Comparison of ENCODE assay signal across 25 mouse cellular contexts in genomic region chr11:68425492-68426315, GRCm38 (mm10). TPM values are rescaled to one million over a fixed set of nuclear protein-coding genes. Genes with fewer than 3 reads are reported as not detected.
A peak's percentile ranks its signal among the peaks of the same experiment; 100 is the strongest.
DNase-seq lines count a peak whose midpoint lies in the region; ATAC-seq lines count a peak whose summit lies in the region.
"Had no signal": no experiment of that assay in that cellular context is flagged by ENCODE, and none has a peak within 500 bp of the region (broad histone marks: within the 10 kb centered on the region; RNA-seq: fewer than 3 reads in every experiment).

No protein-coding gene starts in this region.

- no peak overlapping the region for H3K9ac ChIP-seq in midbrain, embryonic 11.5 days (ENCODE audit: low read length)
- no peak overlapping the region for H3K9ac ChIP-seq in midbrain, embryonic 16.5 days (ENCODE audit: low read depth, low read length)
- no peak overlapping the region for H3K9ac ChIP-seq in neural tube, embryonic 15.5 days (replicated peaks)
- H3K9ac ChIP-seq: embryonic facial prominence, embryonic 15.5 days; hindbrain, embryonic 15.5 days; liver, embryonic 13.5 days; neural tube, embryonic 12.5 days had no signal

- H3K36me3 ChIP-seq in midbrain, embryonic 11.5 days (ENCODE audit: control insufficient read depth, insufficient read depth, low read length) = no peaks in the 10 kb centered on the region
- no peaks in the 10 kb centered on the region for H3K36me3 ChIP-seq in midbrain, embryonic 16.5 days (ENCODE audit: control insufficient read depth, insufficient read depth, low read length)
- H3K36me3 ChIP-seq in embryonic facial prominence, embryonic 10.5 days (replicated peaks) = no peaks in the 10 kb centered on the region
- H3K36me3 ChIP-seq in neural tube, embryonic 15.5 days = no peaks in the 10 kb centered on the region
- no peaks in the 10 kb centered on the region for H3K36me3 ChIP-seq in heart, embryonic 10.5 days
- H3K36me3 ChIP-seq: embryonic facial prominence, embryonic 15.5 days; hindbrain, embryonic 15.5 days; liver, embryonic 13.5 days; neural tube, embryonic 12.5 days had no signal

- 0 out of 2 replicates have a peak, but pooled peaks have one; percentile 65 for ATAC-seq in midbrain, embryonic 11.5 days (ENCODE audit: low FRiP score)
- no peak for ATAC-seq in midbrain, embryonic 16.5 days
- ATAC-seq in neural tube, embryonic 15.5 days (ENCODE audit: low FRiP score) = no peak
- ATAC-seq: activated CD4-positive, CD25-positive, alpha-beta regulatory T cell, adult 4 months; forebrain, embryonic 14.5 days; intestine, postnatal 0 days had no signal

- H3K9me3 ChIP-seq in midbrain, embryonic 11.5 days (ENCODE audit: control insufficient read depth, low read length) = no peaks in the 10 kb centered on the region
- H3K9me3 ChIP-seq in midbrain, embryonic 16.5 days (replicated peaks; ENCODE audit: control insufficient read depth, low read length, poor library complexity, severe bottlenecking) = no peaks in the 10 kb centered on the region
- no peaks in the 10 kb centered on the region for H3K9me3 ChIP-seq in embryonic facial prominence, embryonic 10.5 days
- no peaks in the 10 kb centered on the region for H3K9me3 ChIP-seq in neural tube, embryonic 15.5 days (replicated peaks)
- H3K9me3 ChIP-seq in heart, embryonic 10.5 days = no peaks in the 10 kb centered on the region
- H3K9me3 ChIP-seq: embryonic facial prominence, embryonic 15.5 days; hindbrain, embryonic 15.5 days; liver, embryonic 13.5 days; neural tube, embryonic 12.5 days had no signal

- H3K4me2 ChIP-seq in midbrain, embryonic 11.5 days = no peak overlapping the region
- no peak overlapping the region for H3K4me2 ChIP-seq in midbrain, embryonic 16.5 days (ENCODE audit: low read length)
- no peak overlapping the region for H3K4me2 ChIP-seq in neural tube, embryonic 15.5 days
- H3K4me2 ChIP-seq: embryonic facial prominence, embryonic 15.5 days; heart, embryonic 11.5 days; hindbrain, embryonic 15.5 days; liver, embryonic 13.5 days; neural tube, embryonic 12.5 days had no signal

- DNase-seq in midbrain, embryonic 11.5 days (ENCODE audit: low spot score, missing footprints) = no peak
- peak; percentile 45 for DNase-seq in embryonic facial prominence, embryonic 10.5 days (ENCODE audit: low spot score)
- peak; percentile 73 for DNase-seq in hindlimb bud, embryonic 11.5 days (ENCODE audit: extremely low spot score, low read depth, low spot score)
- DNase-seq in heart, embryonic 10.5 days (ENCODE audit: low spot score) = no peak
- no peak for DNase-seq in adipocyte (ENCODE audit: low spot score)
- no peak for DNase-seq in lung, postnatal 10 days
- DNase-seq: adrenal gland, postnatal 14 days; B cell, adult 2 months; cerebellum, adult 8-10 months; kidney, postnatal 25 days; liver, embryonic 13.5 days; lung, adult 2 months; right cerebral cortex, postnatal 14 days; thymus, postnatal 14 days had no signal

- peaks cover 8% of the 10 kb centered on the region; the same call in 1 of the 2 replicates for H3K4me1 ChIP-seq in midbrain, embryonic 11.5 days (ENCODE audit: control insufficient read depth, insufficient read depth, low read length)
- H3K4me1 ChIP-seq in midbrain, embryonic 16.5 days (ENCODE audit: control insufficient read depth, insufficient read depth, low read length) = no peaks in the 10 kb centered on the region
- H3K4me1 ChIP-seq in embryonic facial prominence, embryonic 10.5 days = peaks cover 20% of the 10 kb centered on the region
- H3K4me1 ChIP-seq in neural tube, embryonic 15.5 days = no peaks in the 10 kb centered on the region
- H3K4me1 ChIP-seq in heart, embryonic 10.5 days = no peaks in the 10 kb centered on the region
- H3K4me1 ChIP-seq: liver, embryonic 13.5 days; megakaryocyte, embryonic 14.5 days had no signal

- 32% methylated on average over 8 of the region's 8 CpGs for WGBS in midbrain, embryonic 11.5 days
- 24% methylated on average over 8 of the region's 8 CpGs for WGBS in midbrain, embryonic 16.5 days
- WGBS in embryonic facial prominence, embryonic 10.5 days = 27% methylated on average over 8 of the region's 8 CpGs
- 21% methylated on average over 8 of the region's 8 CpGs for WGBS in neural tube, embryonic 15.5 days
- 71% methylated on average over 8 of the region's 8 CpGs for WGBS in heart, embryonic 10.5 days

- no peak overlapping the region for H3K27ac ChIP-seq in midbrain, embryonic 11.5 days (ENCODE audit: low read depth, low read length)
- no peak overlapping the region for H3K27ac ChIP-seq in midbrain, embryonic 16.5 days (ENCODE audit: low read length)
- no peak overlapping the region for H3K27ac ChIP-seq in embryonic facial prominence, embryonic 10.5 days (replicated peaks)
- H3K27ac ChIP-seq in neural tube, embryonic 15.5 days (replicated peaks) = 0 out of 2 replicates have a peak overlapping the region, but pooled peaks have one; percentile 58
- H3K27ac ChIP-seq in heart, embryonic 10.5 days = no peak overlapping the region
- H3K27ac ChIP-seq: embryonic facial prominence, embryonic 15.5 days; hindbrain, embryonic 15.5 days; liver, embryonic 13.5 days; neural tube, embryonic 12.5 days had no signal

- H3K4me3 ChIP-seq in midbrain, embryonic 11.5 days (ENCODE audit: low read depth, low read length) = no peak overlapping the region
- H3K4me3 ChIP-seq in midbrain, embryonic 16.5 days (ENCODE audit: low read depth, low read length) = no peak overlapping the region
- no peak overlapping the region for H3K4me3 ChIP-seq in embryonic facial prominence, embryonic 10.5 days
- no peak overlapping the region for H3K4me3 ChIP-seq in neural tube, embryonic 15.5 days (replicated peaks)
- no peak overlapping the region for H3K4me3 ChIP-seq in heart, embryonic 10.5 days
- H3K4me3 ChIP-seq: embryonic facial prominence, embryonic 15.5 days; hindbrain, embryonic 15.5 days; liver, embryonic 13.5 days; megakaryocyte, embryonic 14.5 days; neural tube, embryonic 12.5 days had no signal

- H3K27me3 ChIP-seq in midbrain, embryonic 11.5 days (ENCODE audit: control insufficient read depth, insufficient read depth, low read length) = no peaks in the 10 kb centered on the region; the same call in 1 of the 2 replicates
- H3K27me3 ChIP-seq in midbrain, embryonic 16.5 days (ENCODE audit: control insufficient read depth, insufficient read depth, low read depth, low read length) = no peaks in the 10 kb centered on the region
- peaks cover 52% of the 10 kb centered on the region for H3K27me3 ChIP-seq in embryonic facial prominence, embryonic 10.5 days (replicated peaks; ENCODE audit: low read depth, poor library complexity, severe bottlenecking)
- H3K27me3 ChIP-seq in neural tube, embryonic 15.5 days (replicated peaks) = 0 out of 2 replicates have a peak, but pooled peaks cover 7% of the 10 kb centered on the region
- H3K27me3 ChIP-seq in heart, embryonic 10.5 days (ENCODE audit: insufficient read depth, poor library complexity, severe bottlenecking) = peaks cover 13% of the 10 kb centered on the region
- H3K27me3 ChIP-seq: CH12.LX; hindbrain, embryonic 15.5 days had no signal

RNA-seq across cellular contexts. Expression of gene Pik3r5, which starts 6.2 kb away (rescaled TPM):
- polyA plus RNA-seq in midbrain, embryonic 11.5 days (2014; fragmentation: Nextera tagmentation; extraction: Ambion mirVana) = 0.43 and 0.92 TPM in 2 replicates
- 0.21 and 0.24 TPM in 2 replicates for polyA plus RNA-seq in midbrain, embryonic 16.5 days (2015; fragmentation: Nextera tagmentation; extraction: Ambion mirVana)
- 0.69 and 1.3 TPM in 2 replicates for polyA plus RNA-seq in embryonic facial prominence, embryonic 10.5 days (2016; fragmentation: Nextera tagmentation; extraction: Ambion mirVana)
- 0.72 and 2.0 TPM in 2 replicates for polyA plus RNA-seq in neural tube, embryonic 15.5 days (2015; fragmentation: Nextera tagmentation; extraction: Ambion mirVana)
- polyA plus RNA-seq in heart, embryonic 10.5 days (2016; fragmentation: Nextera tagmentation; extraction: Ambion mirVana) = 0.07 and 0.48 TPM in 2 replicates

RNA-seq across cellular contexts. Expression of gene Ntn1, which starts 25.1 kb away (rescaled TPM):
- 10.0 and 10.2 TPM in 2 replicates for polyA plus RNA-seq in midbrain, embryonic 11.5 days (2014; fragmentation: Nextera tagmentation; extraction: Ambion mirVana)
- polyA plus RNA-seq in midbrain, embryonic 16.5 days (2015; fragmentation: Nextera tagmentation; extraction: Ambion mirVana) = 15.8 and 16.1 TPM in 2 replicates
- polyA plus RNA-seq in embryonic facial prominence, embryonic 10.5 days (2016; fragmentation: Nextera tagmentation; extraction: Ambion mirVana) = 7.4 and 8.2 TPM in 2 replicates
- 25.7 and 28.9 TPM in 2 replicates for polyA plus RNA-seq in neural tube, embryonic 15.5 days (2015; fragmentation: Nextera tagmentation; extraction: Ambion mirVana)
- 7.0 and 16.2 TPM in 2 replicates for polyA plus RNA-seq in heart, embryonic 10.5 days (2016; fragmentation: Nextera tagmentation; extraction: Ambion mirVana)

Comparison
In these comparisons a context has a peak if more than half of its experiments do, and no peak if none do; other contexts are left out.
1. DNase-seq: peak in embryonic facial prominence, embryonic 10.5 days (single experiment) and hindlimb bud, embryonic 11.5 days (single experiment); none in midbrain, embryonic 11.5 days (single experiment), heart, embryonic 10.5 days (single experiment), adipocyte (single experiment) and lung, postnatal 10 days (single experiment).